Mouse (Mus musculus) spleen, adult 2 months (tissue): ENCODE measurements around the gene Riiad1.

Source experiments
- CTCF ChIP-seq: fragments of 200-500 bp; IDR thresholded peaks from 2 replicates; pipeline ENCODE4 v1.5.1; 2011; ENCODE audit warnings: mild to moderate bottlenecking, inconsistent platforms; ENCODE audit not compliant: insufficient read depth, insufficient read length, insufficient replicate concordance; ENCODE audit errors: extremely low read depth
- POLR2A ChIP-seq: fragments of 200-500 bp; IDR thresholded peaks from 2 replicates; pipeline ENCODE4 v1.6.1; 2011; ENCODE audit warnings: low read depth, low read length, inconsistent platforms

DNA sequence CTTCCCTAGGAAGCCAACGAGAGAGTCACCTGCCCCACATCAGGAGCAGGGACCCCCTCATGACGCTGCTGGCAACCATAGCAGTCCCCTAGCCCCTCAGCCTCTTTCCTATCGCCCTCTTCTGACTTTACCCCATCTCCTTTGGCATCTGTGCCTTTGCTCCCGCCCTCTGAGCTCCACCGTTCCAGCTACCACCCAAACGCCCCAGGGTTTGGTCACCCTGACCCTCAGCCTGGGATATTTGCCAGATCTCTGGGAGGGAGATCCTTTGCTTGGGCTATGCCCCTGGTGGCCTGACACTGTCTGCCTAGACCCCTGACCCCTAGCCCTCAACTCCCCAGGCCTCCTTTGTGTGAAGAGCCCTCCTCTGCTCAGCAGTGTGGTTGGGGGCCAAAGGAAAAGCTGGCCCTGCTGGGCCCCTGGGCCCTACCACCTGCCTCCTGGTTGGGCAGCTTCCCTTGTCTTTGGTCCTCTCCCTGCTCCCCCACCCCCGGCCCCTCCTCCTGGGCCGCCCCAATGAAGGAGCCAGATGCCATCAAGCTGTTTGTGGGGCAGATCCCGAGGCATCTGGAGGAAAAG lies 1.5 kb downstream of the Riiad1 start:
- TF ChIP-seq CTCF (no peak), POLR2A (no peak)
